Mouse (Mus musculus): ENCODE data around the gene Pqlc2. TPM values are rescaled to one million over a fixed set of nuclear protein-coding genes. Genes with fewer than 3 reads are reported as not detected.

Pqlc2 gene
- polyA plus RNA-seq, 1 experiment from 2014 or later = 58.5 TPM

DNA sequence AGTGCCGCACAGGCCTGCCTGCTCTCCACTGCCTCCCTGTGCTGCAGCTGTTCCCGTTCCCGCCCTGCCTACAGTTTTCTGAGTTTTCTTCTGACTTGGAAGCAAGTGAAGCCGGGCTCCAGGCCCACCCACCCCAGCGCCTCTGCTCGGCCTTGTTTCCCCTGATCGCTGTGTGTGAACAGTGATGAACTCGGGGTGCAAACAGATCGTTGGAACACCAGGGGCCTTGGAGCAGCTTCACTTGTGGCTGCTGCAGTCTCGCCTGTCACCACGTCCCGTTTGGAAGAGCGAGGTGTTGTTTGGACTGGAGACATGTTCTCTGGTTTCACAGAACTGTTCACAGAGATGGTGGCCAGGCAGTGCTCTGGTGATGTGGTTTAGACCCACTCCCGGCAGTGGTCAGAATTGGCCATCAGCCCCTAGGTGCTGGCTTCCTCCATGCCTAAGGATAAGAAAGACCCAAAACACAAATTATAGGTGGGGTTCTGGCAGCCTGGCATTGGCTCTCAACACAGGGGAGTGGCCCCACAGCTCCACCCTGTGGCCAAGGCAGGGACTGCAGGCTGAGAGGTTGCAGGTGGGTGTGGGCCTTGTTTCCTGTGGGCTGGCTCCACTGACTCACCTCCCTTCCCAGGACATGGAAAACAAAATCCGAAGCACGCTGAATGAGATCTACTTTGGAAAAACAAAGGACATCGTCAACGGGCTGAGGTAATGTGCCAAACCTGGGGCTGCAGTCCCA is 23.2 kb downstream of the Pqlc2 start:
- Histone ChIP-seq H3K27ac (no peak overlapping the region), H3K4me3 (ENCODE audit: inconsistent target) (no peak overlapping the region), H3K79me2 (ENCODE audit: inconsistent target) (no peaks in the 10 kb centered on the region; the same call in 1 of the 2 replicates), H3K36me3 (ENCODE audit: inconsistent target) (peaks cover 93% of the 10 kb centered on the region)
- 86% methylated on average over 18 of the region's 18 CpGs for WGBS (ENCODE audit: missing documents)

- 98% methylated on average over 5 of the region's 5 CpGs for WGBS (ENCODE audit: missing documents)
- peaks cover 95% of the 10 kb centered on the region for H3K36me3 ChIP-seq (ENCODE audit: inconsistent target)
- H3K79me2 ChIP-seq (ENCODE audit: inconsistent target) = no peaks in the 10 kb centered on the region; the same call in 1 of the 2 replicates
- no peak overlapping the region for H3K27ac ChIP-seq
- no peak overlapping the region for H3K4me3 ChIP-seq (ENCODE audit: inconsistent target)
Observed at GRCm38 (mm10) chr4:139286234-139286633, 24.3 kb downstream of the Pqlc2 start.

- 98% methylated on average over 11 of the region's 15 CpGs for WGBS (ENCODE audit: missing documents)
Observed at GRCm38 (mm10) chr4:139284877-139285276, 25.6 kb downstream of the Pqlc2 start.

DNA sequence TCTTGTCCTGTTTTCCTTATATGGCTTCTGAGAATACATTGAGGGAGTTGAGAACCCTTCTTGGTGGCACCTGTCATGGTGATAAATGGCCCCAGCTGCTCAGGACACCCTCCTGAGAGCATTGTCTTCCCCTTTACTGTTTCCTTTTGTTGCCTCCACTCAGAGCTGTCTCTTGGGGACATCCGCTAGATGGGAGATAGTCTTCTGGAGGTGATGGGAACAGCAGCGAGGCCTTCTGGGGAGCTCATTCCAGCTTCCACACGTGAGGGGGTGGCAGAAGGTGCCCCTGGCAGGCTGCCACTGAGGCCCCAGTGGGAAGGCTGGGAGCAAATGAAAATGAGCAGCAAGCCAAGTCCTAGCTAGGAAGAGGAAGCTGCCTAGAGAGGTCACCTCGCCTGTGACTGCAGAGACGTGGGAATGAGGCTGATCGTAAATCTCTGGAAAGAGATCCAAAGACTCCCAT is 27.5 kb downstream of the Pqlc2 start:
- H3K36me3 ChIP-seq (ENCODE audit: inconsistent target) = peaks cover 91% of the 10 kb centered on the region
- 82% methylated on average over 6 of the region's 6 CpGs for WGBS (ENCODE audit: missing documents)

More at GRCm38 (mm10) chr4:139284877-139285276, 25.6 kb downstream of the Pqlc2 start:
- no peak overlapping the region for H3K27ac ChIP-seq
- H3K4me3 ChIP-seq (ENCODE audit: inconsistent target) = no peak overlapping the region
- H3K36me3 ChIP-seq (ENCODE audit: inconsistent target) = peaks cover 96% of the 10 kb centered on the region
- no peaks in the 10 kb centered on the region; the same call in 1 of the 2 replicates for H3K79me2 ChIP-seq (ENCODE audit: inconsistent target)

GRCm38 (mm10) chr4:139281791-139282345 is 28.6 kb downstream of the Pqlc2 start:
- Histone ChIP-seq H3K4me3 (ENCODE audit: inconsistent target) (no peak overlapping the region), H3K36me3 (ENCODE audit: inconsistent target) (peaks cover 91% of the 10 kb centered on the region), H3K79me2 (ENCODE audit: inconsistent target) (peaks cover 23% of the 10 kb centered on the region), H3K27ac (no peak overlapping the region)
- 97% methylated on average over 16 of the region's 16 CpGs for WGBS (ENCODE audit: missing documents)

More for the DNA sequence above, 27.5 kb downstream of the Pqlc2 start:
- H3K4me3 ChIP-seq (ENCODE audit: inconsistent target) = no peak overlapping the region
- peaks cover 12% of the 10 kb centered on the region; the same call in 1 of the 2 replicates for H3K79me2 ChIP-seq (ENCODE audit: inconsistent target)
- H3K27ac ChIP-seq = no peak overlapping the region

- 97% methylated on average over 12 of the region's 12 CpGs for WGBS (ENCODE audit: missing documents)
- H3K79me2 ChIP-seq (ENCODE audit: inconsistent target) = peaks cover 36% of the 10 kb centered on the region
Observed at GRCm38 (mm10) chr4:139280530-139280929, 30.0 kb downstream of the Pqlc2 start.

GRCm38 (mm10) chr4:139276411-139276810 is 34.1 kb downstream of the Pqlc2 start:
- H3K27ac ChIP-seq = no peak overlapping the region
- WGBS (ENCODE audit: missing documents) = 97% methylated on average over 7 of the region's 7 CpGs
- H3K4me3 ChIP-seq (ENCODE audit: inconsistent target) = no peak overlapping the region
- peaks cover 78% of the 10 kb centered on the region for H3K79me2 ChIP-seq (ENCODE audit: inconsistent target)
- peaks cover 92% of the 10 kb centered on the region for H3K36me3 ChIP-seq (ENCODE audit: inconsistent target)

More at GRCm38 (mm10) chr4:139280530-139280929, 30.0 kb downstream of the Pqlc2 start:
- no peak overlapping the region for H3K4me3 ChIP-seq (ENCODE audit: inconsistent target)
- H3K27ac ChIP-seq = no peak overlapping the region
- H3K36me3 ChIP-seq (ENCODE audit: inconsistent target) = peaks cover 89% of the 10 kb centered on the region

- Histone ChIP-seq H3K79me2 (ENCODE audit: inconsistent target) (peaks cover 96% of the 10 kb centered on the region), H3K4me3 (ENCODE audit: inconsistent target) (no peak overlapping the region), H3K36me3 (ENCODE audit: inconsistent target) (peaks cover 81% of the 10 kb centered on the region), H3K27ac (no peak overlapping the region)
- 90% methylated on average over 7 of the region's 7 CpGs for WGBS (ENCODE audit: missing documents)
Observed at GRCm38 (mm10) chr4:139274573-139274972, 35.9 kb downstream of the Pqlc2 start.

GRCm38 (mm10) chr4:139272951-139273680 is 37.4 kb downstream of the Pqlc2 start:
- peaks cover 100% of the 10 kb centered on the region for H3K79me2 ChIP-seq (ENCODE audit: inconsistent target)
- no peak overlapping the region for H3K27ac ChIP-seq
- H3K36me3 ChIP-seq (ENCODE audit: inconsistent target) = peaks cover 83% of the 10 kb centered on the region
- WGBS (ENCODE audit: missing documents) = 97% methylated on average over 10 of the region's 10 CpGs
- H3K4me3 ChIP-seq (ENCODE audit: inconsistent target) = no peak overlapping the region

DNA sequence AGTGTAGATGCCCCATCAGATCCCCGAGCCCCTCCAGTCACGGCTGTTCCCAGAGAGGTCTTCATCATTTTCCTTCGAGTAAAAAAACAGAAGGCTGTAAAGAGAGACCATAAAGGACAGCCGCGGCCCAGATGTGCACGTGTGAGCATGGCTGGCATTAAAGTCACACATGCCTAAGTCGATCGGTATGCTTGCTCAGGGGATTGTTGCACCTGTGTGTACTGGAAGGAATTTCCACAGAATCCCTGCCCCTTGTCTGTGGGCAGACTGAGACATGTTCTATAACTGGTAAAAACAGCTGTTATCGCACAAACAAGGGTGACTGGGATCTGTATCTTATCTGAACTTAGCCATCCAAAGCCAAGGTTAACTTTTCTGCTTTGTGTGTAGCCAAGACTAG is 38.9 kb downstream of the Pqlc2 start:
- H3K4me3 ChIP-seq (ENCODE audit: inconsistent target) = no peak overlapping the region
- 96% methylated on average over 9 of the region's 9 CpGs for WGBS (ENCODE audit: missing documents)
- H3K27ac ChIP-seq = no peak overlapping the region
- H3K36me3 ChIP-seq (ENCODE audit: inconsistent target) = peaks cover 88% of the 10 kb centered on the region
- peaks cover 100% of the 10 kb centered on the region for H3K79me2 ChIP-seq (ENCODE audit: inconsistent target)

DNA sequence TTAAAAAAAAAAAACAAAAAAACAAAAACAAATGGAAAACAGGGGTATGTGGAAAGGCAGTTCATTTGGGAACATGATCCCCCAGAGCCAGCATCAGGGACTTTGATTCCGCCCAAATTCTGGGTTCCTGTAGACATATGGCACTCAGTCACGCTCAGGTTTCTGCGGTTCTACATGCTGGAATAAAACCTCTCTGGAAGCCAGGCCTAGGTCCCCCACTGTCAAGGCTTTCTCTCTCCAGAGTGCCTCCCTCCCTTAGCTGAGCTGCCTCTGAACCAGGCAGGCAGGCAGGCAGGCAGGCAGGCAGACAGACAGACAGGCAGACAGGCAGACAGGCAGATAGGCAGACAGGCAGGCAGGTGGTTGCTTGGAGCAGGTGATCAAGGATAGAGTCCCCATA is 40.3 kb downstream of the Pqlc2 start:
- H3K27ac ChIP-seq = no peak overlapping the region
- peaks cover 100% of the 10 kb centered on the region for H3K79me2 ChIP-seq (ENCODE audit: inconsistent target)
- H3K4me3 ChIP-seq (ENCODE audit: inconsistent target) = no peak overlapping the region
- peaks cover 88% of the 10 kb centered on the region for H3K36me3 ChIP-seq (ENCODE audit: inconsistent target)
- WGBS (ENCODE audit: missing documents) = 100% methylated on average over 3 of the region's 3 CpGs

DNA sequence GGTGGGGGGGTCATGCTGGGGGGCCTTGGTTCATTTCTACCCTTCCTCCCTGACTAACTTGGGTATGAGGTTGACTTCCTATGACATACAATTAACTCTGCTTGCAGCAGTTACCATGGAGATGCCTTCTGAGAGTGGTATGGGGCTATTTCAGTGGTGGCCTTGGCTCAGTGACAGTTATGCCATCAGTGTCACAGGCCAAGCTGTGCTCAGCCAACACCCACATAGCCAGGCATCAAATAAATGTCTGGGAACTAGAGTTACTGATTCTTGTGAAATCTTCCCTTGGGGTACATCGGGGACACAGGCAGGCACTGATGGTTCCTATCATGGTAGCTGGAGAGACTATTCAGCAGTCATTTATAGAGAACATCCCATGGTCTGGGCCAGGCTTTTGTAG is 42.3 kb downstream of the Pqlc2 start:
- no peak overlapping the region for H3K4me3 ChIP-seq (ENCODE audit: inconsistent target)
- WGBS (ENCODE audit: missing documents) = 67% methylated on average over 1 of the region's 1 CpGs
- no peak overlapping the region for H3K27ac ChIP-seq
- peaks cover 100% of the 10 kb centered on the region for H3K79me2 ChIP-seq (ENCODE audit: inconsistent target)
- peaks cover 88% of the 10 kb centered on the region; the same call in 1 of the 2 replicates for H3K36me3 ChIP-seq (ENCODE audit: inconsistent target)

DNA sequence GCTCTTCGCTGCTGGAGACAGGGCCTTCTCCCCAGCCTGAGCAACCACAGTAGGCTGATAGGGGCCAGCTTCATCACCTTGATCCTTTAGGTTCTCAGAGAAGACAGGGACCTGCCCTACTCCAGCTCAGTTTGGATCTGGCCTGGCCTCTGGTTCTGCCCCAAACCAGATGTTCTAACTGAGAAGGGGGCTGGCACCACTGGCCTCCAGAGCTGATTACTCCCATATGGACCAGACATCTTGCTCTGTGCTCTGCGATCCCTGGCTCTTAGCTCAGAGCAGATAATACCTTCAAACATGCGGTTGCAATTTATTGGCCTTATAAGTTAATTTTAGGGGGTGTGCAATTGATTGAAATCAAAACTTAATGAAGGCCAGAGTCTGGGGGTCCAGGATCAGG is 43.2 kb downstream of the Pqlc2 start:
- WGBS (ENCODE audit: missing documents) = 90% methylated on average over 3 of the region's 3 CpGs
- Histone ChIP-seq H3K27ac (no peak overlapping the region), H3K4me3 (ENCODE audit: inconsistent target) (no peak overlapping the region), H3K36me3 (ENCODE audit: inconsistent target) (peaks cover 87% of the 10 kb centered on the region), H3K79me2 (ENCODE audit: inconsistent target) (peaks cover 100% of the 10 kb centered on the region)

DNA sequence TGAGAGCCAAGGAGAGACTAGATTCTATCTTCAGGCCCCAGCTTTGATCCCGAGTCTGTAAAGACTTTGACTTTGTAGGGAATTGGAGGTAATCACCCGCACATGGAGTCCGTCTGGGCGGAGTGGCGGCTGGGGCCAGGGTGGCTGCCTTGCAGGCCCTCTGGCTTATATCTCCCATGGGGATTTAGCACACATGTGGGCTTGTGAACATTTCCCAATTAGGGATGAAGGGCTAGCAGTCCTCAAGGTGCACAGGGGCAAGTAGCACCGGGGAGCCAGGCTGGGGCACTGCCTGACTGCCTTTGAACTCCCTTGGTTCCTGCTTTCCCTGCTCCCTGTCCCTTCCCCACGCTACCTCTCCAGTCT is 44.0 kb downstream of the Pqlc2 start:
- no peak overlapping the region for H3K27ac ChIP-seq
- H3K79me2 ChIP-seq (ENCODE audit: inconsistent target) = peaks cover 100% of the 10 kb centered on the region
- no peak overlapping the region for H3K4me3 ChIP-seq (ENCODE audit: inconsistent target)
- 90% methylated on average over 7 of the region's 7 CpGs for WGBS (ENCODE audit: missing documents)
- H3K36me3 ChIP-seq (ENCODE audit: inconsistent target) = peaks cover 87% of the 10 kb centered on the region
